Mouse (Mus musculus): ENCODE results near the gene Fkbpl. TPM values are rescaled to one million over a fixed set of nuclear protein-coding genes. Genes with fewer than 3 reads are reported as not detected.
A peak's percentile ranks its signal among the peaks of the same experiment; 100 is the strongest.

Gene Fkbpl
- total and polyA plus RNA-seq, 2 experiments from 2014 or later: 7.1 to 12.3 TPM

- H3K4me2 ChIP-seq (ENCODE audit: low read depth, low read length): no peak overlapping the region
- ATAC-seq (ENCODE audit: insufficient read depth, low read depth): no peak
- 62% methylated on average over 9 of the region's 9 CpGs for WGBS
- peaks cover 35% of the 10 kb centered on the region for H3K36me3 ChIP-seq (replicated peaks; ENCODE audit: control insufficient read depth, insufficient read depth, low read length)
- no peaks in the 10 kb centered on the region for H3K27me3 ChIP-seq (ENCODE audit: control insufficient read depth, insufficient read depth, low read length)
- no peak overlapping the region for H3K27ac ChIP-seq (ENCODE audit: low read depth)
- no peaks in the 10 kb centered on the region for H3K9me3 ChIP-seq (replicated peaks; ENCODE audit: control insufficient read depth, low read length)
- H3K9ac ChIP-seq (replicated peaks; ENCODE audit: low read depth, low read length): no peak overlapping the region
- peak; percentile 21 for DNase-seq (ENCODE audit: low spot score)
- peaks cover 10% of the 10 kb centered on the region for H3K4me1 ChIP-seq (ENCODE audit: control insufficient read depth, insufficient read depth)
- H3K4me3 ChIP-seq (ENCODE audit: low read depth, low read length): no peak overlapping the region
- TF ChIP-seq EP300 (IDR thresholded peaks at IDR 0.05; ENCODE audit: low read depth) (no peak), CTCF (IDR thresholded peaks at IDR 0.05; ENCODE audit: low read depth) (peak; percentile 73)
Measured at GRCm38 (mm10) chr17:34653746-34654285, 9.3 kb downstream of the Fkbpl start.

GRCm38 (mm10) chr17:34654392-34654791 is 9.8 kb downstream of the Fkbpl start:
- ATAC-seq (ENCODE audit: insufficient read depth, low read depth): no peak
- Histone ChIP-seq H3K4me3 (ENCODE audit: low read depth, low read length) (no peak overlapping the region), H3K27me3 (ENCODE audit: control insufficient read depth, insufficient read depth, low read length) (no peaks in the 10 kb centered on the region), H3K9ac (replicated peaks; ENCODE audit: low read depth, low read length) (no peak overlapping the region), H3K4me1 (ENCODE audit: control insufficient read depth, insufficient read depth) (peaks cover 14% of the 10 kb centered on the region), H3K36me3 (replicated peaks; ENCODE audit: control insufficient read depth, insufficient read depth, low read length) (peaks cover 35% of the 10 kb centered on the region), H3K9me3 (replicated peaks; ENCODE audit: control insufficient read depth, low read length) (no peaks in the 10 kb centered on the region), H3K4me2 (ENCODE audit: low read depth, low read length) (no peak overlapping the region), H3K27ac (ENCODE audit: low read depth) (no peak overlapping the region)
- no peak for TF ChIP-seq EP300 (IDR thresholded peaks at IDR 0.05; ENCODE audit: low read depth)
- TF ChIP-seq CTCF (IDR thresholded peaks at IDR 0.05; ENCODE audit: low read depth): no peak
- DNase-seq (ENCODE audit: low spot score): peak; percentile 5
- 89% methylated on average over 13 of the region's 13 CpGs for WGBS

- Histone ChIP-seq H3K9ac (replicated peaks; ENCODE audit: low read depth, low read length) (no peak overlapping the region), H3K27ac (ENCODE audit: low read depth) (peak overlapping the region; percentile 69), H3K4me1 (ENCODE audit: control insufficient read depth, insufficient read depth) (peaks cover 19% of the 10 kb centered on the region), H3K4me2 (ENCODE audit: low read depth, low read length) (no peak overlapping the region), H3K4me3 (ENCODE audit: low read depth, low read length) (no peak overlapping the region), H3K36me3 (replicated peaks; ENCODE audit: control insufficient read depth, insufficient read depth, low read length) (peaks cover 29% of the 10 kb centered on the region), H3K9me3 (replicated peaks; ENCODE audit: control insufficient read depth, low read length) (no peaks in the 10 kb centered on the region), H3K27me3 (ENCODE audit: control insufficient read depth, insufficient read depth, low read length) (peaks cover 2% of the 10 kb centered on the region; the same call in 1 of the 2 replicates)
- 49% methylated on average over 7 of the region's 7 CpGs for WGBS
- ATAC-seq (ENCODE audit: insufficient read depth, low read depth) (no peak; the same call in 1 of the 2 replicates), DNase-seq (ENCODE audit: low spot score) (no peak)
- TF ChIP-seq CTCF (IDR thresholded peaks at IDR 0.05; ENCODE audit: low read depth) (no peak), EP300 (IDR thresholded peaks at IDR 0.05; ENCODE audit: low read depth) (no peak)
Measured at GRCm38 (mm10) chr17:34655160-34655559, 10.6 kb downstream of the Fkbpl start.

- peaks cover 7% of the 10 kb centered on the region; the same call in 1 of the 2 replicates for H3K27me3 ChIP-seq (ENCODE audit: control insufficient read depth, insufficient read depth, low read length)
- no peak overlapping the region for H3K9ac ChIP-seq (replicated peaks; ENCODE audit: low read depth, low read length)
- DNase-seq (ENCODE audit: low spot score) (peak; percentile 87), ATAC-seq (ENCODE audit: insufficient read depth, low read depth) (peak; percentile 84)
- H3K4me3 ChIP-seq (ENCODE audit: low read depth, low read length): no peak overlapping the region
- H3K36me3 ChIP-seq (replicated peaks; ENCODE audit: control insufficient read depth, insufficient read depth, low read length): peaks cover 24% of the 10 kb centered on the region
- H3K4me2 ChIP-seq (ENCODE audit: low read depth, low read length): no peak overlapping the region
- peak overlapping the region; percentile 69 for H3K27ac ChIP-seq (ENCODE audit: low read depth)
- peaks cover 19% of the 10 kb centered on the region for H3K4me1 ChIP-seq (ENCODE audit: control insufficient read depth, insufficient read depth)
- H3K9me3 ChIP-seq (replicated peaks; ENCODE audit: control insufficient read depth, low read length): no peaks in the 10 kb centered on the region
- WGBS: 7% methylated on average over 4 of the region's 4 CpGs
- TF ChIP-seq EP300 (IDR thresholded peaks at IDR 0.05; ENCODE audit: low read depth): 0 out of 2 replicates have a peak, but pooled peaks have one; percentile 59
- peak; percentile 40 for TF ChIP-seq CTCF (IDR thresholded peaks at IDR 0.05; ENCODE audit: low read depth)
Measured at GRCm38 (mm10) chr17:34655581-34655991, 11.0 kb downstream of the Fkbpl start.

DNA sequence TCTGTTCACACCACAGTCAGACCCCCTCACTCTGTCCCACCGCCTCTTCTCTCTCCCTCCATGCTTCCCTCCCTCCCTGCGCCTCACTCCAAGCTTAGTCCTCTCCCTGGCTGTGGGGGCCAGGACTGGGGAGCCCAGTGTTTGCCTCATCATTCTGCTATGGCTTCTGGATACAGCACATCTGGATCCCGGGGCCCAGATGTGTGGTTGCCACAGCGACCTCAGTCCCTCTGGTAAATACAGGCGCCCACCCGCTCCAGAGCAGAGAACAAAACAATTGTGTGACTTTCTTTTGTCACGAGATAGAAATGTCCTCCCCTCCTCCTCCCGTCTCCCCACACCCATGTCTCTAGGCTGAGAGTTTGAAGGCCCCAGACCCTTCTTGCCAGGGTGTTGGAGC is 12.1 kb downstream of the Fkbpl start:
- H3K4me1 ChIP-seq (ENCODE audit: control insufficient read depth, insufficient read depth): peaks cover 28% of the 10 kb centered on the region
- peak overlapping the region; percentile 56 for H3K27ac ChIP-seq (ENCODE audit: low read depth)
- no peak for ATAC-seq (ENCODE audit: insufficient read depth, low read depth)
- no peak overlapping the region for H3K9ac ChIP-seq (replicated peaks; ENCODE audit: low read depth, low read length)
- no peak for DNase-seq (ENCODE audit: low spot score)
- WGBS: 53% methylated on average over 8 of the region's 8 CpGs
- H3K27me3 ChIP-seq (ENCODE audit: control insufficient read depth, insufficient read depth, low read length): peaks cover 12% of the 10 kb centered on the region; the same call in 1 of the 2 replicates
- H3K36me3 ChIP-seq (replicated peaks; ENCODE audit: control insufficient read depth, insufficient read depth, low read length): peaks cover 15% of the 10 kb centered on the region
- no peak overlapping the region for H3K4me2 ChIP-seq (ENCODE audit: low read depth, low read length)
- TF ChIP-seq EP300 (IDR thresholded peaks at IDR 0.05; ENCODE audit: low read depth): no peak
- no peak for TF ChIP-seq CTCF (IDR thresholded peaks at IDR 0.05; ENCODE audit: low read depth)
- H3K4me3 ChIP-seq (ENCODE audit: low read depth, low read length): no peak overlapping the region
- H3K9me3 ChIP-seq (replicated peaks; ENCODE audit: control insufficient read depth, low read length): no peaks in the 10 kb centered on the region

- Histone ChIP-seq H3K4me1 (ENCODE audit: control insufficient read depth, insufficient read depth) (peaks cover 28% of the 10 kb centered on the region), H3K4me2 (ENCODE audit: low read depth, low read length) (no peak overlapping the region), H3K9ac (replicated peaks; ENCODE audit: low read depth, low read length) (no peak overlapping the region), H3K27me3 (ENCODE audit: control insufficient read depth, insufficient read depth, low read length) (peaks cover 12% of the 10 kb centered on the region; the same call in 1 of the 2 replicates), H3K27ac (ENCODE audit: low read depth) (peak overlapping the region; percentile 28; the same call in 1 of the 2 replicates), H3K36me3 (replicated peaks; ENCODE audit: control insufficient read depth, insufficient read depth, low read length) (peaks cover 9% of the 10 kb centered on the region; the same call in 1 of the 2 replicates), H3K9me3 (replicated peaks; ENCODE audit: control insufficient read depth, low read length) (no peaks in the 10 kb centered on the region), H3K4me3 (ENCODE audit: low read depth, low read length) (no peak overlapping the region)
- no peak for TF ChIP-seq EP300 (IDR thresholded peaks at IDR 0.05; ENCODE audit: low read depth)
- no peak for TF ChIP-seq CTCF (IDR thresholded peaks at IDR 0.05; ENCODE audit: low read depth)
- no peak for DNase-seq (ENCODE audit: low spot score)
- 40% methylated on average over 2 of the region's 2 CpGs for WGBS
- no peak for ATAC-seq (ENCODE audit: insufficient read depth, low read depth)
Measured at GRCm38 (mm10) chr17:34657271-34657670, 12.7 kb downstream of the Fkbpl start.
